24 mouse cellular contexts compared by ENCODE assay signal in the genomic region with DNA sequence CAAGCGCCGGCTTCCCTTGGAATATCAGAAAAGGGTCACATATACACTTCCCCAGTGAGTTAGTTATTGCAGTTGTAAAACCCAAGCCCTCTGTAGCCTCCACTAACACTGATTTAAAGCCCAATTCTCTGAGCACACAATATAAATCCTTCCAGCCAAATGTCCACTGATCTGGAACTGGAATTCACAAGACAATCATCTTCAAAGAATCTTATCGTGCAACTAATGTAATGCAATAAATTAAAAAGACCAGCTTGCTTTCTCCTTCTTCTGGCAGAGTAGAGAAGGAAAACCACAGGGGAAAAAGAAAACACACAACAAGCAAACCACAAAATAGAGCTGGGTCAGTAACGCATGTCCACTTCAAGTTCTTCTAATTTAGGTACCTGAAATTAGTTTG.
"Had no signal": no experiment of that assay in that cellular context is flagged by ENCODE, and none has a peak within 500 bp of the region (broad histone marks: within the 10 kb centered on the region; RNA-seq: fewer than 3 reads in every experiment).

No protein-coding gene starts in this region.

- H3K4me3 ChIP-seq: left cerebral cortex, adult 2 months; limb, embryonic 12.5 days; liver, embryonic 12.5 days; liver, embryonic 15.5 days; lung, embryonic 15.5 days; megakaryocyte, embryonic 14.5 days; neural tube, embryonic 12.5 days; stomach, embryonic 15.5 days had no signal

- H3K27ac ChIP-seq: left cerebral cortex, adult 2 months; limb, embryonic 12.5 days; liver, embryonic 12.5 days; liver, embryonic 15.5 days; lung, embryonic 15.5 days; neural tube, embryonic 12.5 days; stomach, embryonic 15.5 days had no signal

- H3K9me3 ChIP-seq: limb, embryonic 12.5 days; liver, embryonic 12.5 days; liver, embryonic 15.5 days; lung, embryonic 15.5 days; megakaryocyte, embryonic 14.5 days; neural tube, embryonic 12.5 days; stomach, embryonic 15.5 days had no signal

- H3K36me3 ChIP-seq: limb, embryonic 12.5 days; liver, embryonic 12.5 days; liver, embryonic 15.5 days; lung, embryonic 15.5 days; neural tube, embryonic 12.5 days; stomach, embryonic 15.5 days had no signal

- ATAC-seq: inflammation-experienced regulatory T-cells, adult 6 months; intestine, embryonic 16.5 days; liver, embryonic 12.5 days had no signal

- H3K4me1 ChIP-seq: limb, embryonic 12.5 days; liver, embryonic 12.5 days; liver, embryonic 15.5 days; lung, embryonic 15.5 days; megakaryocyte, embryonic 14.5 days; stomach, embryonic 15.5 days had no signal

- DNase-seq: kidney, adult 2 months; kidney, postnatal 25 days; layer of hippocampus, postnatal 36 days; liver; lung, adult 18-20 months; lung, postnatal 10 days; lung, postnatal 36 days; midbrain, embryonic 14.5 days; retina, postnatal 1 day; right cerebral cortex, postnatal 25 days; spleen, adult 18-20 months; thymus, postnatal 14 days; thymus, postnatal 4 days had no signal

- H3K9ac ChIP-seq: limb, embryonic 12.5 days; liver, embryonic 12.5 days; liver, embryonic 15.5 days; lung, embryonic 15.5 days; neural tube, embryonic 12.5 days; stomach, embryonic 15.5 days had no signal

- H3K27me3 ChIP-seq: liver, embryonic 12.5 days; liver, embryonic 15.5 days; lung, embryonic 15.5 days; megakaryocyte, embryonic 14.5 days; neural tube, embryonic 12.5 days; stomach, embryonic 15.5 days had no signal

- H3K4me2 ChIP-seq: limb, embryonic 12.5 days; liver, embryonic 12.5 days; liver, embryonic 15.5 days; lung, embryonic 15.5 days; midbrain, embryonic 11.5 days; neural tube, embryonic 12.5 days; stomach, embryonic 15.5 days had no signal
